12 mouse cellular contexts compared by ENCODE assay signal in genomic region chr8:4836651-4837050, GRCm38 (mm10).
"Had no signal": no experiment of that assay in that cellular context is flagged by ENCODE, and none has a peak within 500 bp of the region (broad histone marks: within the 10 kb centered on the region; RNA-seq: fewer than 3 reads in every experiment).

No protein-coding gene starts in this region.

- ATAC-seq: liver, postnatal 0 days; midbrain, embryonic 13.5 days had no signal

- DNase-seq: liver; liver, embryonic 13.5 days; liver, postnatal 0 days; lung, postnatal 36 days; right cerebral cortex, postnatal 14 days; thymus, adult 2 months; thymus, postnatal 25 days had no signal

- H3K36me3 ChIP-seq: kidney, embryonic 15.5 days; limb, embryonic 12.5 days; liver, embryonic 13.5 days; midbrain, embryonic 13.5 days; stomach, embryonic 15.5 days had no signal

- H3K4me3 ChIP-seq: kidney, embryonic 15.5 days; layer of hippocampus, adult 2 months; limb, embryonic 12.5 days; liver, embryonic 13.5 days; midbrain, embryonic 13.5 days; stomach, embryonic 15.5 days had no signal

- H3K27ac ChIP-seq: kidney, embryonic 15.5 days; layer of hippocampus, adult 2 months; limb, embryonic 12.5 days; liver, embryonic 13.5 days; midbrain, embryonic 13.5 days; stomach, embryonic 15.5 days had no signal

- H3K4me1 ChIP-seq: limb, embryonic 12.5 days; liver, embryonic 13.5 days; midbrain, embryonic 13.5 days; stomach, embryonic 15.5 days had no signal

- H3K4me2 ChIP-seq: kidney, embryonic 15.5 days; limb, embryonic 12.5 days; liver, embryonic 13.5 days; midbrain, embryonic 13.5 days; stomach, embryonic 15.5 days had no signal

- H3K9ac ChIP-seq: kidney, embryonic 15.5 days; limb, embryonic 12.5 days; liver, embryonic 13.5 days; liver, postnatal 0 days; midbrain, embryonic 13.5 days; stomach, embryonic 15.5 days had no signal

- H3K27me3 ChIP-seq: kidney, embryonic 15.5 days; limb, embryonic 12.5 days; liver, embryonic 13.5 days; midbrain, embryonic 13.5 days; stomach, embryonic 15.5 days had no signal

- H3K9me3 ChIP-seq: kidney, embryonic 15.5 days; limb, embryonic 12.5 days; liver, embryonic 13.5 days; midbrain, embryonic 13.5 days; stomach, embryonic 15.5 days had no signal
